Mouse (Mus musculus) thymus, adult 2 months (tissue): Measurements from ENCODE around the gene Kdm1b. TPM values are rescaled to one million over a fixed set of nuclear protein-coding genes. Genes with fewer than 3 reads are reported as not detected.

Source experiments
- DNase-seq: peaks from one replicate; pipeline ENCODE4 v3.0.0; 2021
- H3K27ac ChIP-seq: fragments of 200-500 bp; 2 replicates; pipeline ENCODE4 v1.5.1; 2012; ENCODE audit warnings: low read length, control low read depth; ENCODE audit not compliant: control insufficient read depth, insufficient read depth
- H3K27me3 ChIP-seq: fragments of 200-500 bp; 2 replicates; pipeline ENCODE4 v1.6.1; 2012; ENCODE audit warnings: mild to moderate bottlenecking, low read length, moderate library complexity, mixed read lengths; ENCODE audit not compliant: control insufficient read depth, insufficient read depth
- H3K36me3 ChIP-seq: fragments of 200-500 bp; 2 replicates; pipeline ENCODE4 v1.6.1; 2012; ENCODE audit warnings: mild to moderate bottlenecking, low read length, moderate library complexity; ENCODE audit not compliant: control insufficient read depth, insufficient read depth
- H3K4me1 ChIP-seq: fragments of 200-500 bp; replicated peaks from 2 replicates; pipeline ENCODE4 v1.6.1; 2012; ENCODE audit warnings: low read length; ENCODE audit not compliant: control insufficient read depth, insufficient read depth
- H3K4me3 ChIP-seq: fragments of 200-500 bp; 2 replicates; pipeline ENCODE4 v1.5.1; 2012; ENCODE audit warnings: mild to moderate bottlenecking, low read length, control low read depth, moderate library complexity; ENCODE audit not compliant: control insufficient read depth, insufficient read depth
- CTCF ChIP-seq: fragments of 200-500 bp; IDR thresholded peaks from 2 replicates; pipeline ENCODE4 v1.5.1; 2012; ENCODE audit warnings: mild to moderate bottlenecking, control low read depth, low read length, moderate library complexity, borderline replicate concordance; ENCODE audit not compliant: control insufficient read depth, poor library complexity, insufficient read depth; ENCODE audit errors: extremely low read depth
- POLR2A ChIP-seq: fragments of 200-500 bp; IDR thresholded peaks from 2 replicates; pipeline ENCODE4 v1.6.1; 2012; ENCODE audit warnings: mild to moderate bottlenecking, low read length, control low read depth, moderate library complexity; ENCODE audit not compliant: control insufficient read depth, poor library complexity, insufficient read depth; ENCODE audit errors: extremely low read depth
- WGBS: fragments of 180-500 bp; shearing (Covaris S2); methylation state at CpG from one replicate; pipeline ENCODE4 v1.1.7; 2018; 5-methylcytosine and 5-hydroxymethylcytosine counted together
- polyA plus RNA-seq: library from polyadenylated mRNA; depleted of rRNA; stranded (reverse); fragments of >200 nt; gene quantifications from 2 replicates; pipeline ENCODE4 v1.2.3, GENCODE M21; 2012

The Kdm1b gene
- polyA plus RNA-seq, 1 experiment = 25.2 TPM

DNA sequence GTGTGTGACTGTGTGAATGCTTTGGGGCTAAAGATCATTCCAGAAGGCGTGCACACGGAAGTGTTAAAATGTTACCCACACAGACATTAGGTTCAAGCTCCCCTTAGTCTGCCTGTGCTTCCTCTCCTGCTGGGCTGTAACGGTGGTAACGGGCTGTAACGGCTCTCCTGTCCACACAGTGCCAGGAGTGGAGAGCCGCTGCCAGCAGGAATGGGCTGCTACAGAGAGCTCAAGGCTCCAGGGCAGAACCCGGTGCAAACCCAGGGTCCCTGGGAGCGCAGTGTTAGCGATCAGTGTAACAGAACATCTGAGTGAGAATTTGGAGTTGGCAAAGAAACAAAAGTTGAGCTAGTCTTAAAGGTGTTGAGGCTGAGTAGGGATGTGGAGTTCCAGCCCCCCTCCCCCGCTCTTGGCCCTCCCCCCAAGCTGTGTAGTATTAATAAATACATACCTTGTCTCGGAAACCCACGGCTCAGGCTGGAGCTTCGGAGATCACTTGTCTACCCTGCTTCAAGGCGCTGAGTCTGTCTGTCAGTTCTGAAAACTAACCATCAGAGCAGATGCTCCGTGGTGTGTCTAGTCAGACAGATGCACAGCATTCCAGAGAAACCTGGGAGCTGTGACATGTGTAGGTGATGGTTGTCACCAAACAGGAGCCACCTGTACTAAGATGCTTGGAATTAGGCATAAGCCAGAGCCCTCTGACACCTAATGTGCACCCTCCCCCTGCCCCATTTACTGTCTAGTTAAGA, 27.2 kb downstream of the Kdm1b start:
- no peak for DNase-seq
- WGBS = 97% methylated on average over 15 of the region's 15 CpGs
- TF ChIP-seq POLR2A (no peak), CTCF (no peak)
- no peaks in the 10 kb centered on the region for H3K4me1 ChIP-seq
- H3K4me3 ChIP-seq = no peak overlapping the region
- no peak overlapping the region for H3K27ac ChIP-seq
- peaks cover 22% of the 10 kb centered on the region for H3K36me3 ChIP-seq
- H3K27me3 ChIP-seq = no peaks in the 10 kb centered on the region

DNA sequence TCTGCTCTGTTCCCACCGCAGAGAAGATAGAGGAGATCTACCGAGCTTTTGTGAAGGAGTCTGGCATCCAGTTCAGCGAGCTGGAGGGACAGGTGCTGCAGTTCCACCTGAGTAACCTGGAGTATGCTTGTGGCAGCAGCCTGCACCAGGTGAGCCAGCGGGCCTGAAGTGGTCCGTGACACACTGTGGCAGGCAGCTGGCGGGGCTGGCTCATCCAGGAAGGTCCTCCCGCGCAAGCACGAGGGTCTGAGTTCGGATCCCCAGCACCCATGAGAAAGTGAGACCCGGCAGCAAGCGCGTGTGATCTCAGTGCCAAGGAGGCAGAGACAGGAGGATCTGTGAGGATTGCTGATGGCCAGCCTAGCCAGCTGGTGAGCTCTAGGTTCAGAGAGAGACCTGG, 28.6 kb downstream of the Kdm1b start:
- WGBS = over 99% methylated on average over 13 of the region's 13 CpGs
- H3K36me3 ChIP-seq = peaks cover 19% of the 10 kb centered on the region

DNA sequence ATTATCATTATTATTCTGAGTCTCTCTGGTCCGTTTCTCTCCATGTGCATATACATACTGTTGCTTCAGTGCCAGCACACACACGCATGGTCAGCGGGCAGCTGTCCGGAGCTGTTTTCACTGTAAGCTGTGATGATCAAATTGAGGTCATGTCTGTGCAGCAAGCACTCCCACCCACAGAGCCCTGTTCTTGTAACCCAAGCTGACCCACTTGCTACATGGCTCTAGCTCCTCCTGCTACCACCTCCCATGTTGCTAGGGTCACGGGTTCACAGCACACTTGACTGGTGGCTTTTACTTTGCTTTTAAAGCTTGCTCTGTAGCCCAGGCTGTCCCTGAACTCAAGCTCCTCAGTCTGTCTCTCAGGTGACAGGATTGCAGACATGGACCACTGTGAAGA, 29.2 kb downstream of the Kdm1b start:
- Histone ChIP-seq H3K4me1 (no peaks in the 10 kb centered on the region), H3K27me3 (no peaks in the 10 kb centered on the region), H3K27ac (no peak overlapping the region), H3K36me3 (peaks cover 23% of the 10 kb centered on the region), H3K4me3 (no peak overlapping the region)
- WGBS = over 99% methylated on average over 5 of the region's 5 CpGs
- DNase-seq = no peak
- TF ChIP-seq POLR2A (no peak), CTCF (no peak)

More for the DNA sequence above, 28.6 kb downstream of the Kdm1b start:
- TF ChIP-seq CTCF (no peak), POLR2A (no peak)
- Histone ChIP-seq H3K4me3 (no peak overlapping the region), H3K27me3 (no peaks in the 10 kb centered on the region), H3K4me1 (no peaks in the 10 kb centered on the region), H3K27ac (no peak overlapping the region)
- no peak for DNase-seq

DNA sequence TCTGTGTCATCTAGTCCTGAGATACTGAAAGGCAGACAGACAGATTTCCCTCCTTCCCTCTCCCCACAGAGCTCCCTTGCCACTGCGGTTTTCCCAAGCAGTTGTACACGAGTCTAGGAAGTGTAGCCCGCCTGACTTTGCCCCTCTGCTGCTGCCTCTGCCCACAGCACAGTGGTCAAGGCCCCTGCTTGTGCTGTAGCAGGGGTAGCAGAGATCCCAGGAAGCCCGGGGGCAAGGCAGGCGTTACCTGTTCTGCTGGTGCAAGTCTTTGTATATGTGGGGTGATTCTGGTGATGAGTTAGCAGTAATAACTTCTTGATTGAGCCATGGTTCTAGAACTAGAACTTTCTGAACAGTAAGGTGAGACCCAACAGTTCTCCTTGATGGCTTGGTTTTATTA, 32.9 kb downstream of the Kdm1b start:
- Histone ChIP-seq H3K27ac (no peak overlapping the region), H3K4me1 (no peaks in the 10 kb centered on the region)
- no peak for DNase-seq

DNA sequence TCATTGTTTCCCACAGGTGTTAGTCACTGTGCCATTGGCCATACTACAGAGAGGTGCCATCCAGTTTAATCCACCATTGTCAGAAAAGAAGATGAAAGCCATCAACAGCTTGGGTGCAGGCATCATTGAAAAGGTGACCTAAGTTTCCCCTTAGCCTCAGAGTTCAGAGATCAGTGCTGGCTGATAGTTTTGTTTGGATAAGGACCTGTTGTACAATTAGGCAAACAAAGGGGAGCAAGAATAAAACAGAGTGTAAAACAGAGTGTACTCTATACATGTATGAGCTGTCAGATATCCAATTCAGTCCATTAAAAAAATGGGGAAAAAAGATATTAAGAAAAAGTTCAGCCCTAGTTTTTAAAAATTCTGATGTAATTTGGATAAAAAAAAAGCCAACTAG, 34.1 kb downstream of the Kdm1b start:
- no peak for DNase-seq
- TF ChIP-seq CTCF (no peak), POLR2A (no peak)
- no peak overlapping the region for H3K4me3 ChIP-seq
- peaks cover 31% of the 10 kb centered on the region for H3K36me3 ChIP-seq
- H3K4me1 ChIP-seq = no peaks in the 10 kb centered on the region
- H3K27ac ChIP-seq = no peak overlapping the region
- H3K27me3 ChIP-seq = no peaks in the 10 kb centered on the region

More for the DNA sequence above, 32.9 kb downstream of the Kdm1b start:
- WGBS = 86% methylated on average over 5 of the region's 5 CpGs
- no peak overlapping the region for H3K4me3 ChIP-seq
- H3K27me3 ChIP-seq = no peaks in the 10 kb centered on the region
- no peak for TF ChIP-seq CTCF
- no peak for TF ChIP-seq POLR2A
- H3K36me3 ChIP-seq = peaks cover 27% of the 10 kb centered on the region

DNA sequence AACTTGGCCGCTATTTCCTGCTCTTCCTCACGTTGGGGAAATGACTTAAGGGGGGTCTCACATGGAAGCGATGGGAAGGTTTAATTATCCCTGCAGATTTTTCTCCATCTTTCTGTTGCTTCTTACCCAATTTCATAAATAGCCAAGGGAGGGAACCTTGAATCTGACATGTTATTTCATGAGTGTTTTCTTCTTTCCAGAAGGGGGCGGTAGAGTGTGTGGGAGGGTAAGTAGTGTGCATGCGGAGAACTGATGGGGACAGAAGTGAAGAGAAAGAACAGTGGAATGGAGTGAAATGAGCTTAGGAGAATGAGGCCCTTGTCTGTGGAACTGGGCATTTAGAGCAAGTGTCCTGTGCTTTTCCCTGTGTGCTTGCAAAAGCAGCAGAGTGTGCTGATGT, 35.5 kb downstream of the Kdm1b start:
- no peak for DNase-seq
- no peak for TF ChIP-seq CTCF
- TF ChIP-seq POLR2A = no peak
- Histone ChIP-seq H3K27ac (no peak overlapping the region), H3K4me3 (no peak overlapping the region), H3K27me3 (no peaks in the 10 kb centered on the region), H3K36me3 (peaks cover 36% of the 10 kb centered on the region), H3K4me1 (no peaks in the 10 kb centered on the region)
- WGBS = 91% methylated on average over 5 of the region's 5 CpGs

DNA sequence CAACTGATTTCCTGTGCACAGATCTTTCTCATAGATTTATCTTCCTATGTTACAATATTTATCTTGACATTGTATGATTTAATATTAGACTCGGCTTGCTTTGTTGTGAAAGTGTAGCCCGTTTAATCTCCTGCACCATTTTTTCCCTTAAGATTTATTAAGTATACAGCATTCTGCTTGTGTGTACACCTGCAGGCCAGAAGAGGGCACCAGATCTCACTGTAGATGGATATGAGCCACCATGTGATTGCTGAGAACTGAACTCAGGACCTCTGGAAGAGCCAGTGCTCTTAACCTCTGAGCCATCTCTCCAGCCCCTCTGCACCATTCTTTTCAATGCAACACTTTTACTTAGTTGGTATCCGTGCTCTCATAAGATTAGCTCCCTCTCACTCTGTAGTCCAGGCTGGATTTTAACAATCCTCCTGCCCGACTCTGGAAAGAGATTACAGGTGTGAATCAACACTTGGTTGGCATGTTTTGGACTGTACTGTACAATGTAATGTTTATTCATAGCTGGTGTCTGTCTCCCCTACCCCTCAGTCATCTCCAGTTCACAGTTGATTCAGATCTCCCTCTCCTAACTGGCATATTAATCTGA, 37.7 kb downstream of the Kdm1b start:
- DNase-seq = peak; percentile 22
- no peaks in the 10 kb centered on the region for H3K4me1 ChIP-seq
- no peak for TF ChIP-seq CTCF
- TF ChIP-seq POLR2A = no peak
- 97% methylated on average over 4 of the region's 4 CpGs for WGBS
- no peak overlapping the region for H3K4me3 ChIP-seq
- H3K27me3 ChIP-seq = no peaks in the 10 kb centered on the region
- peaks cover 47% of the 10 kb centered on the region for H3K36me3 ChIP-seq
- no peak overlapping the region for H3K27ac ChIP-seq
